Mouse (Mus musculus): ENCODE measurements around the gene Susd1. TPM values are rescaled to one million over a fixed set of nuclear protein-coding genes. Genes with fewer than 3 reads are reported as not detected.
A peak's percentile ranks its signal among the peaks of the same experiment; 100 is the strongest.

The Susd1 gene
- total and polyA plus RNA-seq, 3 experiments = 2.4 to 51.5 (median 35.5) TPM

DNA sequence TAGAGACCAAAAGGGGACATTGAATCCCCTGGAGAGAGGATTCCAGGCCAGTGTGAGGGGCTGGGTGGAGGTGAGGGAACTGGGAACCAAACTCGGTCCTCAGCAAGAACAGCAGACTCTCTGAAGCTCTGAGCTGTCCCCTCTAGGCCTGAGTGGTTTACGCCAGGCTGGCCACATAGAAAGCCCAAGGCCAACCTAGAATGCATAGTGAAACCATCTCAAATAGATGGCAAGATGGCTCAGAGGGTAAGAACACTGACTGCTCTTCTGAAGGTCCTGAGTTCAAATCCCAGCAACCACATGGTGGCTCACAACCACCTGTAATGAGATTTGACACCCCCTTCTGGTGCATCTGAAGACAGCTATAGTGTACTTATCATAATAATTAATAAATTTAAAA, 88.1 kb downstream of the Susd1 start:
- Histone ChIP-seq H3K4me1 (ENCODE audit: insufficient read depth, low read depth, low read length) (peaks cover 12% of the 10 kb centered on the region), H3K4me3 (ENCODE audit: low read depth, low read length) (no peak overlapping the region), H3K36me3 (replicated peaks) (peaks cover 43% of the 10 kb centered on the region), H3K9me3 (replicated peaks) (no peaks in the 10 kb centered on the region), H3K27me3 (ENCODE audit: insufficient read depth, low read length) (no peaks in the 10 kb centered on the region)
- no peak for ATAC-seq (ENCODE audit: extremely low read depth, insufficient number of reproducible peaks, low FRiP score, poor library complexity, severe bottlenecking)
- no peak for TF ChIP-seq TAL1 (conservative IDR thresholded peaks at IDR 0.05; ENCODE audit: low read depth, low read length)
- no peak for TF ChIP-seq GATA1 (IDR thresholded peaks at IDR 0.05; ENCODE audit: borderline replicate concordance, low read length)
- no peak for TF ChIP-seq CTCF (IDR thresholded peaks at IDR 0.05; ENCODE audit: low read depth, low read length)
- TF ChIP-seq GATA2 (IDR thresholded peaks at IDR 0.05; ENCODE audit: borderline replicate concordance, low read depth, low read length) = no peak
- no peak for TF ChIP-seq POLR2AphosphoS5 (IDR thresholded peaks at IDR 0.05; ENCODE audit: insufficient replicate concordance, low read depth, low read length)
- DNase-seq (ENCODE audit: low spot score) = no peak

DNA sequence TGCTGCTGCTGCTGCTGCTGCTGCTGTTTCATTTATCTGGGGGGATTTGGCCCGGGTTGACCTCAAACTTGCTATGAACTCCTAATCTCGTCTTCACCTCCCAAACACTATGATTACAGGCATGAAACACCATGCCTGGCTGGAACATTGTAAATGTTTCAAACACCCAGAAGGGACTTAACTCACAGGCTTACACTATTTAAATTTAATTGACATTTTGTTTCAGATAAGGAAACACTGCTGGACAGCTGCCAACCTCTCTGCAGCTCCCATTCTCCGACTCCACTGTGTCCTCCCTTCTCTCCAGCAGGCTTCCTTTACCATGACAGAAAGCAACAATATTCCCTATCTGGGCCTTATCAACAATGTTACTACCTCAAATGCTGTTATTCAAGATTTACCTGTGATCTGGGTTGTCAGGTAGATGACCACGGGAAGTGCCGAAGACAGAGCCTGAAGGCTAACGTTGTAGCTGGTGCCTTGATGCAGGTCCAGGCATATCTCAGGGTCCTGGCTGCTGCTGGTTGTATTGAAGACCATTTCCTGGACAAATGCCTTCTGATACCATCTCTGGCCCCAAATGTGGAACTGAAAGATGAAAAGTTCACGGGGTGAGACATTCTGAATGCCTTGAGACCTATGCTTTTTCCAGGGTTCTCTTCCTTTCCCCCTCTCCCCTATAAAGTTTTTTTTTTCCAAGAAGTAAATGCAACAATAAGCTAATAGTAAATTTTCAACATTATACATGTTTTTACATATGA, 88.8 kb downstream of the Susd1 start:
- Histone ChIP-seq H3K9me3 (replicated peaks) (no peaks in the 10 kb centered on the region), H3K36me3 (replicated peaks) (peaks cover 43% of the 10 kb centered on the region), H3K4me1 (ENCODE audit: insufficient read depth, low read depth, low read length) (peaks cover 10% of the 10 kb centered on the region), H3K4me3 (ENCODE audit: low read depth, low read length) (no peak overlapping the region), H3K27me3 (ENCODE audit: insufficient read depth, low read length) (no peaks in the 10 kb centered on the region)
- DNase-seq (ENCODE audit: low spot score) = no peak
- TF ChIP-seq GATA2 (IDR thresholded peaks at IDR 0.05; ENCODE audit: borderline replicate concordance, low read depth, low read length) (no peak), POLR2AphosphoS5 (IDR thresholded peaks at IDR 0.05; ENCODE audit: insufficient replicate concordance, low read depth, low read length) (no peak), TAL1 (conservative IDR thresholded peaks at IDR 0.05; ENCODE audit: low read depth, low read length) (no peak), GATA1 (IDR thresholded peaks at IDR 0.05; ENCODE audit: borderline replicate concordance, low read length) (no peak), CTCF (IDR thresholded peaks at IDR 0.05; ENCODE audit: low read depth, low read length) (no peak)
- no peak for ATAC-seq (ENCODE audit: extremely low read depth, insufficient number of reproducible peaks, low FRiP score, poor library complexity, severe bottlenecking)

DNA sequence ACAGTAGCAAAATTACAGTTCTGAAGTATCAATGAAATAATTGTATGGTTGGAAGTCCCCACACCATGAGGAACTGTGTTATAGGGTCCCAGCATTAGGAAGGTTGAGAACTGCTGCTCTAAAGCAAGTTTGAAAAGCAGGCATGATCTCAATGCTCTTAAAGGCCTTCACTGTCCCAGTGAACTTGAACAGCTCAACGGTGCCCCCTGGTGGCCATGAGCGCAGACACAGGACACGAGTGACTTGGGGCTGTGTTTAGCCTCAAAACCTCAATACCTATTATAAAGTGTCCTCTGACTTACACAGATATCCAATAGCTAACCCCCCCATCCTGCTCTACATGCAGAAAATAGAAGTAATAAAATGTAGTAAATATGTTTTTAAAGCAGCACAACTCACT, 97.7 kb downstream of the Susd1 start:
- no peaks in the 10 kb centered on the region for H3K9me3 ChIP-seq (replicated peaks)
- ATAC-seq (ENCODE audit: extremely low read depth, insufficient number of reproducible peaks, low FRiP score, poor library complexity, severe bottlenecking) (peak; percentile 63), DNase-seq (ENCODE audit: low spot score) (peak; percentile 40)
- no peak overlapping the region for H3K4me3 ChIP-seq (ENCODE audit: low read depth, low read length)
- H3K36me3 ChIP-seq (replicated peaks) = peaks cover 40% of the 10 kb centered on the region
- no peaks in the 10 kb centered on the region for H3K27me3 ChIP-seq (ENCODE audit: insufficient read depth, low read length)
- H3K4me1 ChIP-seq (ENCODE audit: insufficient read depth, low read depth, low read length) = peaks cover 37% of the 10 kb centered on the region
- TF ChIP-seq CTCF (IDR thresholded peaks at IDR 0.05; ENCODE audit: low read depth, low read length) = peak; percentile 74
- no peak for TF ChIP-seq POLR2AphosphoS5 (IDR thresholded peaks at IDR 0.05; ENCODE audit: insufficient replicate concordance, low read depth, low read length)
- no peak for TF ChIP-seq GATA2 (IDR thresholded peaks at IDR 0.05; ENCODE audit: borderline replicate concordance, low read depth, low read length)
- no peak for TF ChIP-seq TAL1 (conservative IDR thresholded peaks at IDR 0.05; ENCODE audit: low read depth, low read length)
- TF ChIP-seq GATA1 (IDR thresholded peaks at IDR 0.05; ENCODE audit: borderline replicate concordance, low read length) = no peak

DNA sequence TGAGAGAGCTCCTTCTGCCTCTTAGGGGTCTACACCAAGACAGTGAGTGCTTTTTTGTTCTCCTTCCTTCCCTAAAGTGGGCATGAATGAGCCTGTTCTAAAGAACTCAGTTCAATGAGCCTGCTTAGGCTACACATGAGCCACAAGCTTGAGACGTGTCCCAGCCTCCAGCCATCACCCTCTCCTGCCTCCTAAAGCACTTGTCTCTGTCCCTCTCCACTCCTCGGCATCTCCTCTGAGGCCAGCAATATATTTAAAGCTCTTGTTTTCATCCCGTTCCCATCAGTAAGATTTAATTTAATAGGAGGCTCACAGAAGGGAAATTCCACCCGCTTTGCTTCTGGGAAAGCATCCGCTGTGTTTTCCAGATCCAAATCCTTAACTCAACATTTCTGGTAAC, 98.4 kb downstream of the Susd1 start:
- Histone ChIP-seq H3K9me3 (replicated peaks) (no peaks in the 10 kb centered on the region), H3K4me1 (ENCODE audit: insufficient read depth, low read depth, low read length) (peaks cover 39% of the 10 kb centered on the region), H3K36me3 (replicated peaks) (peaks cover 45% of the 10 kb centered on the region), H3K27me3 (ENCODE audit: insufficient read depth, low read length) (no peaks in the 10 kb centered on the region), H3K4me3 (ENCODE audit: low read depth, low read length) (no peak overlapping the region)
- DNase-seq (ENCODE audit: low spot score) (no peak), ATAC-seq (ENCODE audit: extremely low read depth, insufficient number of reproducible peaks, low FRiP score, poor library complexity, severe bottlenecking) (no peak)
- TF ChIP-seq POLR2AphosphoS5 (IDR thresholded peaks at IDR 0.05; ENCODE audit: insufficient replicate concordance, low read depth, low read length) (no peak), CTCF (IDR thresholded peaks at IDR 0.05; ENCODE audit: low read depth, low read length) (no peak), GATA1 (IDR thresholded peaks at IDR 0.05; ENCODE audit: borderline replicate concordance, low read length) (no peak), GATA2 (IDR thresholded peaks at IDR 0.05; ENCODE audit: borderline replicate concordance, low read depth, low read length) (no peak), TAL1 (conservative IDR thresholded peaks at IDR 0.05; ENCODE audit: low read depth, low read length) (no peak)

DNA sequence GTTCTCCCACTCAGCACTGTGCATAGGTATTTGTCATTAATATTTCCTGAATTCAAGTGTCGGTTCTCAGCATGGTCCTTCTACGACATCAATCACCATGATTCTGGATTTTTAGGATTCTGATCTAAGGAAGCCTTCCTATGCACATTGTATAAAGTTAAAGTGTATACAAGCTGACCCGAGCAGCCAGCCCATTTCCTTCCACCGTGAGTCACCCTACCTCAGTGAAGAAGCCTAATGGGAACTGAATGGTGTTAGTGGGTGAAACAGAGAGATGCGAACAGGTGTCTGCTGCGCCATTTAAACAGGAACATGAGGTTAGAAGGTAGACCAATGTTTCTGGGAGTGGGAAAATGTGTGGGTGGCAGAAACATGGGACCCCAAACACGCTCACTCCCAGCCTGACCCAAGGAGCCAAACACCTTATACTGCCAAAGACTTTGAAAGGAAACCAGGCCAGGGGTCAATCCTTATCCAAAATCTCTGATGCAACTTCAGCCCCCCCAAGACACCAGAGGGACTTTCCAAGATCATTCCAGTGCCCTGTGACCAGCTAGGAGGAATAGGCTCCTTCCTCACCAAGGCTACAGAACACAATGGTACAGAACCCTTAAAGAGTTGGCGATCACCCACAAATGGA, 99.4 kb downstream of the Susd1 start:
- peaks cover 54% of the 10 kb centered on the region for H3K36me3 ChIP-seq (replicated peaks)
- H3K4me3 ChIP-seq (ENCODE audit: low read depth, low read length) = no peak overlapping the region
- DNase-seq (ENCODE audit: low spot score) = no peak
- TF ChIP-seq POLR2AphosphoS5 (IDR thresholded peaks at IDR 0.05; ENCODE audit: insufficient replicate concordance, low read depth, low read length) = no peak
- no peak for TF ChIP-seq TAL1 (conservative IDR thresholded peaks at IDR 0.05; ENCODE audit: low read depth, low read length)
- no peak for TF ChIP-seq GATA1 (IDR thresholded peaks at IDR 0.05; ENCODE audit: borderline replicate concordance, low read length)
- no peak for TF ChIP-seq CTCF (IDR thresholded peaks at IDR 0.05; ENCODE audit: low read depth, low read length)
- no peak for TF ChIP-seq GATA2 (IDR thresholded peaks at IDR 0.05; ENCODE audit: borderline replicate concordance, low read depth, low read length)
- ATAC-seq (ENCODE audit: extremely low read depth, insufficient number of reproducible peaks, low FRiP score, poor library complexity, severe bottlenecking) = no peak
- no peaks in the 10 kb centered on the region for H3K27me3 ChIP-seq (ENCODE audit: insufficient read depth, low read length)
- peaks cover 44% of the 10 kb centered on the region for H3K4me1 ChIP-seq (ENCODE audit: insufficient read depth, low read depth, low read length)
- H3K9me3 ChIP-seq (replicated peaks) = no peaks in the 10 kb centered on the region

DNA sequence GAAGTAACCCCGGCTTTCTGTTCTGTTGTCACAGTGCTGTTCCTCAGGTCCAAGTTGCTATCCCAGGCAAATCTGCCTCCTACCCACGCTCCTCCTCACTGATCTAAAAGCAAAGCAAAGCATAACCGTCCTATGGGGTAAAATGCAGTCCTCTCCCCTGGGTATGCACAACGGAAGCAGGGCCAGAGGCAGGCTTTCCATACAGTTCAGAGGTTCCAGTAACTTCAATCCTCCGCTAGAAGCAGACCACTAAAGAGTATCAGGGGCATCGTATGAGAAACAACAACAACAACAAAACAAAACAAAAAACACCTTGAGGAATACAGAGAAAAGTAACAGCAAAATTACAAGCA, 100.9 kb downstream of the Susd1 start:
- Histone ChIP-seq H3K27me3 (ENCODE audit: insufficient read depth, low read length) (no peaks in the 10 kb centered on the region), H3K9me3 (replicated peaks) (no peaks in the 10 kb centered on the region), H3K36me3 (replicated peaks) (peaks cover 67% of the 10 kb centered on the region), H3K4me3 (ENCODE audit: low read depth, low read length) (no peak overlapping the region), H3K4me1 (ENCODE audit: insufficient read depth, low read depth, low read length) (peaks cover 50% of the 10 kb centered on the region)
- ATAC-seq (ENCODE audit: extremely low read depth, insufficient number of reproducible peaks, low FRiP score, poor library complexity, severe bottlenecking) = no peak
- DNase-seq (ENCODE audit: low spot score) = no peak
- no peak for TF ChIP-seq GATA1 (IDR thresholded peaks at IDR 0.05; ENCODE audit: borderline replicate concordance, low read length)
- TF ChIP-seq POLR2AphosphoS5 (IDR thresholded peaks at IDR 0.05; ENCODE audit: insufficient replicate concordance, low read depth, low read length) = no peak

Data from G1E (cell line).